Mouse (Mus musculus): ENCODE results near the gene Unc13c. TPM values are rescaled to one million over a fixed set of nuclear protein-coding genes. Genes with fewer than 3 reads are reported as not detected.

Gene Unc13c
- polyA plus RNA-seq, 1 experiment from 2014 or later = 0.43 TPM

Other genes starting within 250 kb of the Unc13c start
- 0.77 and 1.3 TPM in 2 replicates for gene Wdr72, start 141.4 kb upstream of the Unc13c start, polyA plus RNA-seq (2015; fragmentation: Nextera tagmentation; extraction: Ambion mirVana)

Data from embryonic facial prominence, embryonic 15.5 days (tissue).